Mouse (Mus musculus): ENCODE results near the gene Bcl2l14. TPM values are rescaled to one million over a fixed set of nuclear protein-coding genes. Genes with fewer than 3 reads are reported as not detected.

The Bcl2l14 gene
- polyA plus RNA-seq, 1 experiment from 2014 or later, result 15.6 TPM

- Histone ChIP-seq H3K36me3 (ENCODE audit: control insufficient read depth, insufficient read depth, low read length) (peaks cover 21% of the 10 kb centered on the region), H3K4me3 (replicated peaks; ENCODE audit: low read length) (no peak overlapping the region), H3K27ac (ENCODE audit: low read length) (no peak overlapping the region), H3K27me3 (ENCODE audit: control insufficient read depth, insufficient read depth, low read length) (no peaks in the 10 kb centered on the region), H3K4me1 (ENCODE audit: control insufficient read depth, insufficient read depth, low read length) (peaks cover 12% of the 10 kb centered on the region), H3K4me2 (ENCODE audit: low read depth, low read length) (no peak overlapping the region), H3K9me3 (replicated peaks; ENCODE audit: control insufficient read depth, low read length) (no peaks in the 10 kb centered on the region), H3K9ac (ENCODE audit: low read length) (no peak overlapping the region)
- 88% methylated on average over 12 of the region's 12 CpGs for WGBS
- no peak for ATAC-seq (ENCODE audit: insufficient read depth, low FRiP score)
Measured at GRCm38 (mm10) chr6:134448451-134448850, 52.3 kb downstream of the Bcl2l14 start.

GRCm38 (mm10) chr6:134449958-134450357, 53.8 kb downstream of the Bcl2l14 start:
- Histone ChIP-seq H3K36me3 (ENCODE audit: control insufficient read depth, insufficient read depth, low read length) (peaks cover 28% of the 10 kb centered on the region), H3K27ac (ENCODE audit: low read length) (no peak overlapping the region), H3K9me3 (replicated peaks; ENCODE audit: control insufficient read depth, low read length) (no peaks in the 10 kb centered on the region), H3K9ac (ENCODE audit: low read length) (no peak overlapping the region), H3K4me1 (ENCODE audit: control insufficient read depth, insufficient read depth, low read length) (peaks cover 6% of the 10 kb centered on the region), H3K4me2 (ENCODE audit: low read depth, low read length) (no peak overlapping the region), H3K4me3 (replicated peaks; ENCODE audit: low read length) (no peak overlapping the region), H3K27me3 (ENCODE audit: control insufficient read depth, insufficient read depth, low read length) (no peaks in the 10 kb centered on the region)
- no peak for ATAC-seq (ENCODE audit: insufficient read depth, low FRiP score)
- 60% methylated on average over 11 of the region's 11 CpGs for whole genome bisulfite sequencing

DNA sequence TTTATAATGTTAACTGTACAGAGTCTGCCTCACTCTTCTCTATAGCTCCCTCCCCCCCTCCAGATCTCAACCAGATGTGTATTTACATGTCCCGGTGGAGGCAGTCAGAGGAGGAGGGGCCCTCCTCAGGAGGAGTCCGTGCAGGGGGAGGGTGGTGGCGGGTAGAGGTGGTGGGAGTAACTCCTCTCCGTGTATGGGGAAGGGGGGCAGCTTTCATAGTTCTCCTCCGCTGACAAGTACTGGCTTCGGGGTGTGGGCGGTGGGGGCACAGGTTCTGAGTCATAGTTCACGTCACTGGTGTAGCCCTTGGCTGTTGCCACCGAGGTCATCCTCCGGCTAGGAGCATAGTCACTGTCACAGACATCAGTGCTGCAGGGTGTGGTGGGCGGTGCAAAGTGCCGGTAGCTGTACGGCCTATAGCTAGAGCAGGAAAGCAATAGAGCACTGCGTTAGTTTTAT, 54.6 kb downstream of the Bcl2l14 start:
- Histone ChIP-seq H3K36me3 (ENCODE audit: control insufficient read depth, insufficient read depth, low read length) (peaks cover 29% of the 10 kb centered on the region), H3K27ac (ENCODE audit: low read length) (no peak overlapping the region), H3K4me3 (replicated peaks; ENCODE audit: low read length) (no peak overlapping the region), H3K4me2 (ENCODE audit: low read depth, low read length) (no peak overlapping the region), H3K4me1 (ENCODE audit: control insufficient read depth, insufficient read depth, low read length) (peaks cover 6% of the 10 kb centered on the region), H3K9me3 (replicated peaks; ENCODE audit: control insufficient read depth, low read length) (no peaks in the 10 kb centered on the region), H3K9ac (ENCODE audit: low read length) (no peak overlapping the region), H3K27me3 (ENCODE audit: control insufficient read depth, insufficient read depth, low read length) (no peaks in the 10 kb centered on the region)
- peak; percentile 60; the same call in 1 of the 2 replicates for ATAC-seq (ENCODE audit: insufficient read depth, low FRiP score)
- WGBS, result 53% methylated on average over 14 of the region's 14 CpGs

- Histone ChIP-seq H3K4me2 (ENCODE audit: low read depth, low read length) (no peak overlapping the region), H3K4me1 (ENCODE audit: control insufficient read depth, insufficient read depth, low read length) (peaks cover 6% of the 10 kb centered on the region), H3K9me3 (replicated peaks; ENCODE audit: control insufficient read depth, low read length) (no peaks in the 10 kb centered on the region), H3K27ac (ENCODE audit: low read length) (no peak overlapping the region), H3K36me3 (ENCODE audit: control insufficient read depth, insufficient read depth, low read length) (peaks cover 44% of the 10 kb centered on the region), H3K27me3 (ENCODE audit: control insufficient read depth, insufficient read depth, low read length) (no peaks in the 10 kb centered on the region), H3K9ac (ENCODE audit: low read length) (no peak overlapping the region), H3K4me3 (replicated peaks; ENCODE audit: low read length) (no peak overlapping the region)
- ATAC-seq (ENCODE audit: insufficient read depth, low FRiP score), result no peak
- WGBS, result 87% methylated on average over 1 of the region's 1 CpGs
Measured at GRCm38 (mm10) chr6:134454093-134454492, 58.0 kb downstream of the Bcl2l14 start.

- peaks cover 40% of the 10 kb centered on the region for H3K36me3 ChIP-seq (ENCODE audit: control insufficient read depth, insufficient read depth, low read length)
- 92% methylated on average over 1 of the region's 1 CpGs for WGBS
- ATAC-seq (ENCODE audit: insufficient read depth, low FRiP score), result no peak
Measured at GRCm38 (mm10) chr6:134458376-134458775, 62.3 kb downstream of the Bcl2l14 start.

DNA sequence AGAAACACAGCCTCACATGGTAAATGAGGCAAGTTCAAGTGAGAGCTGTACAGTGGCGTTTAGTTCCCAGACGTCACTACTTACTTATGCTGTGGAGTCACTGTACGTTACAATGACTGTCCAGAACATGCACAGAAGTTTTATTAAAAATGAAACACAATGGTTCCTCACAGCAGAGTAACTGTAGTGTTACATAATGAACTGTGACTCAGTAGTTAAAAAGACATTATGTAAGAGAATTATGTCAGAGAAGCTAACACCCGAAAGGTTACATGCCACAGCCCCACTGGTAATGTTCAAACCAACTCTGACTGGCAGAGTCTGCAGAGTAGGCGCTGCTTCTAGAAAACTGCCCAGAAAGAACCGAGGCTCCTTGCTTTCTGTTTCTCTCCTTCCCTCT, 65.1 kb downstream of the Bcl2l14 start:
- ATAC-seq (ENCODE audit: insufficient read depth, low FRiP score), result no peak
- Histone ChIP-seq H3K9ac (ENCODE audit: low read length) (no peak overlapping the region), H3K4me2 (ENCODE audit: low read depth, low read length) (no peak overlapping the region), H3K4me1 (ENCODE audit: control insufficient read depth, insufficient read depth, low read length) (no peaks in the 10 kb centered on the region), H3K4me3 (replicated peaks; ENCODE audit: low read length) (no peak overlapping the region), H3K36me3 (ENCODE audit: control insufficient read depth, insufficient read depth, low read length) (peaks cover 24% of the 10 kb centered on the region), H3K27me3 (ENCODE audit: control insufficient read depth, insufficient read depth, low read length) (no peaks in the 10 kb centered on the region), H3K27ac (ENCODE audit: low read length) (no peak overlapping the region), H3K9me3 (replicated peaks; ENCODE audit: control insufficient read depth, low read length) (no peaks in the 10 kb centered on the region)
- 80% methylated on average over 6 of the region's 6 CpGs for WGBS

More at GRCm38 (mm10) chr6:134458376-134458775, 62.3 kb downstream of the Bcl2l14 start:
- H3K9ac ChIP-seq (ENCODE audit: low read length), result no peak overlapping the region
- H3K9me3 ChIP-seq (replicated peaks; ENCODE audit: control insufficient read depth, low read length), result no peaks in the 10 kb centered on the region
- H3K4me3 ChIP-seq (replicated peaks; ENCODE audit: low read length), result no peak overlapping the region
- no peak overlapping the region for H3K4me2 ChIP-seq (ENCODE audit: low read depth, low read length)
- no peaks in the 10 kb centered on the region for H3K27me3 ChIP-seq (ENCODE audit: control insufficient read depth, insufficient read depth, low read length)
- H3K27ac ChIP-seq (ENCODE audit: low read length), result no peak overlapping the region
- H3K4me1 ChIP-seq (ENCODE audit: control insufficient read depth, insufficient read depth, low read length), result no peaks in the 10 kb centered on the region

GRCm38 (mm10) chr6:134466671-134467229, 70.6 kb downstream of the Bcl2l14 start:
- Histone ChIP-seq H3K4me3 (replicated peaks; ENCODE audit: low read length) (no peak overlapping the region), H3K4me1 (ENCODE audit: control insufficient read depth, insufficient read depth, low read length) (no peaks in the 10 kb centered on the region), H3K9ac (ENCODE audit: low read length) (no peak overlapping the region), H3K27me3 (ENCODE audit: control insufficient read depth, insufficient read depth, low read length) (no peaks in the 10 kb centered on the region), H3K36me3 (ENCODE audit: control insufficient read depth, insufficient read depth, low read length) (peaks cover 13% of the 10 kb centered on the region), H3K4me2 (ENCODE audit: low read depth, low read length) (no peak overlapping the region), H3K9me3 (replicated peaks; ENCODE audit: control insufficient read depth, low read length) (no peaks in the 10 kb centered on the region), H3K27ac (ENCODE audit: low read length) (no peak overlapping the region)
- 76% methylated on average over 10 of the region's 10 CpGs for WGBS
- no peak for ATAC-seq (ENCODE audit: insufficient read depth, low FRiP score)

DNA sequence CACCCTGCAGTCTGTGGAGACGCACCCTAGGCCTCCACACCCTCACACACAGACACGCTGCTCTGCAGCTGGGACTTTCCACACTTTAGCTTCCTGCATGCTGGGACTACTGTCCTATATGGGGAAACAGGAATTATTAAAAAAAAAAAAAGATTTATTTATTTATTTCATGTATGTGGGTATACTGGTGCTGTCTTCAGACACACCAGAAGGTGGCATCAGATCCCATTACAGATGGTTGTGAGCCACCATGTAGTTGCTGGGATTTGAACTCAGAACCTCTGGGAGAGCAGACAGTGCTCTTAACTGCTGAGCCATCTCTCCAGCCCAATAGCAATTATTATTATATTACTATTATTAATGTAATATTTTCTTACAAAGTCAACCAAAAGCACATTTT, 73.2 kb downstream of the Bcl2l14 start:
- Histone ChIP-seq H3K27ac (ENCODE audit: low read length) (no peak overlapping the region), H3K9me3 (replicated peaks; ENCODE audit: control insufficient read depth, low read length) (no peaks in the 10 kb centered on the region), H3K4me1 (ENCODE audit: control insufficient read depth, insufficient read depth, low read length) (no peaks in the 10 kb centered on the region), H3K4me3 (replicated peaks; ENCODE audit: low read length) (no peak overlapping the region), H3K9ac (ENCODE audit: low read length) (no peak overlapping the region), H3K36me3 (ENCODE audit: control insufficient read depth, insufficient read depth, low read length) (peaks cover 8% of the 10 kb centered on the region; the same call in 1 of the 2 replicates), H3K4me2 (ENCODE audit: low read depth, low read length) (no peak overlapping the region), H3K27me3 (ENCODE audit: control insufficient read depth, insufficient read depth, low read length) (no peaks in the 10 kb centered on the region)
- WGBS, result 84% methylated on average over 2 of the region's 2 CpGs
- no peak for ATAC-seq (ENCODE audit: insufficient read depth, low FRiP score)

DNA sequence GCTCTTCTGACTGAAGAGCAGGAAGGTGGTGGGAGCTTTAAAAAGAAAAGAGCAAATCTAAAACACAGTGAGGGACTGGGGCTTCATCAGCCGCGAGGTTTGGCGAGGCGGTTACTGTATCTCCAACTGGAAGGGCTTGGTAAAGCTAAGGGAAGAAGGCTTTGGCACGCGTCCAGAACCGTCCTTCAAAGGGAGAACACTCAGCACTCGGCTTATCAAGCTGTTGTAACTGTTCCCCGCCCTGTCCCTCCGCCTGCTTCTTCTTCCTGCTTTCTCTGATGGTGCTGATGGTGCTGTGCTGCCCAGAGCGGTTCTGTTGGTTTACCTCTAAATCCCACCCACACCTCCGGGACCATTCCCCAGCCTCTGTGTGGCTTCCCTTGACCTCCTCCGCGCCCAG, 74.7 kb downstream of the Bcl2l14 start:
- no peak overlapping the region for H3K27ac ChIP-seq (ENCODE audit: low read length)
- H3K4me1 ChIP-seq (ENCODE audit: control insufficient read depth, insufficient read depth, low read length), result no peaks in the 10 kb centered on the region
- H3K9me3 ChIP-seq (replicated peaks; ENCODE audit: control insufficient read depth, low read length), result no peaks in the 10 kb centered on the region
- peaks cover 8% of the 10 kb centered on the region; the same call in 1 of the 2 replicates for H3K36me3 ChIP-seq (ENCODE audit: control insufficient read depth, insufficient read depth, low read length)
- H3K27me3 ChIP-seq (ENCODE audit: control insufficient read depth, insufficient read depth, low read length), result no peaks in the 10 kb centered on the region
- peak; percentile 62 for ATAC-seq (ENCODE audit: insufficient read depth, low FRiP score)
- H3K4me2 ChIP-seq (ENCODE audit: low read depth, low read length), result no peak overlapping the region
- WGBS, result 54% methylated on average over 14 of the region's 14 CpGs
- no peak overlapping the region for H3K4me3 ChIP-seq (replicated peaks; ENCODE audit: low read length)
- no peak overlapping the region for H3K9ac ChIP-seq (ENCODE audit: low read length)
